Mouse (Mus musculus): ENCODE measurements around the gene Krtap5-1. TPM values are rescaled to one million over a fixed set of nuclear protein-coding genes. Genes with fewer than 3 reads are reported as not detected.
"Not testable (repeated sequence)": the region's sequence is repeated elsewhere in the genome, so short reads cannot be mapped to it uniquely, and the experiment has no call there.

Krtap5-1 gene
- not detected for total RNA-seq (2022)

DNA sequence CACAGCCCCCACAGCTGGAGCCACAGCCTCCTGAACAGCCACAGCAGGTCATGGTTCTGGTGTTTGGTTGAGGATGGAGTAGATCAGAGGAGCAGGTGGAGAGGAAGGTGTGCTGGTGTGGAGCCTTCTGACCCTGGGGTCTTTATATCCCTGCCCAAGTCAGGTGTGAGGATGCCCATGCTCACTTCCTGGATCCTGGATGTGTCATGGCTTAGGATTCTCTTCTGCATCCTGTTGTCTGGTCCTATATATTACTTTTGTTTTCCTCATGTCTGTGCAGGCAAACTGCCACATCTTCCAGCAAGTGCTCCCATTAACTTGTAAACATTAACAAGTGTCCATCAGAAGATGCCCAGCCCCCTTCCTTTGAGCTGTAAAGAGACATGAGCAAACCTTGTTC is at the start of gene Krtap5-1:
Krtap5-1 (minus strand) TSS at position 101 of the 400 bp plus-strand sequence.
- DNase-seq (ENCODE audit: low spot score in 2 of 2): not testable (repeated sequence)

DNA sequence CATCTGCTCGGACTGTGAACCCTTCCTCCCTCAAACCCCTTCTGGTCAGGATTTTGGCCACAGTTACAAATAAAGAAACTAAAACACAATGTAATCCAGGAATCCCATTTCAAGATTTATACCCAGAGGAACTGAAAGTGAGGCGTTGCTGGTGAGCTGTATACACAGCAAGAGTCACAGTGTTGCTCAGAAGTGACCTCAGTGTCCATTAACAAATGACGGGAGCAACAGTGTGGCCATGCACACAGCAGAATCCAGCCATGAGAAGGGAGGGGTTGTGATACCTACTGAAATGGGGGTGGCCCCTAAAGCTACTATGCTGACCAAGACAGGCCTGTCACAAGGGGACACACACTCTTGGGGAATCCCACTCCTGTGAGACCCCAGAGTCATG is 45.3 kb upstream of the Krtap5-1 start:
- no peak for DNase-seq (ENCODE audit: low spot score in 2 of 2)

DNA sequence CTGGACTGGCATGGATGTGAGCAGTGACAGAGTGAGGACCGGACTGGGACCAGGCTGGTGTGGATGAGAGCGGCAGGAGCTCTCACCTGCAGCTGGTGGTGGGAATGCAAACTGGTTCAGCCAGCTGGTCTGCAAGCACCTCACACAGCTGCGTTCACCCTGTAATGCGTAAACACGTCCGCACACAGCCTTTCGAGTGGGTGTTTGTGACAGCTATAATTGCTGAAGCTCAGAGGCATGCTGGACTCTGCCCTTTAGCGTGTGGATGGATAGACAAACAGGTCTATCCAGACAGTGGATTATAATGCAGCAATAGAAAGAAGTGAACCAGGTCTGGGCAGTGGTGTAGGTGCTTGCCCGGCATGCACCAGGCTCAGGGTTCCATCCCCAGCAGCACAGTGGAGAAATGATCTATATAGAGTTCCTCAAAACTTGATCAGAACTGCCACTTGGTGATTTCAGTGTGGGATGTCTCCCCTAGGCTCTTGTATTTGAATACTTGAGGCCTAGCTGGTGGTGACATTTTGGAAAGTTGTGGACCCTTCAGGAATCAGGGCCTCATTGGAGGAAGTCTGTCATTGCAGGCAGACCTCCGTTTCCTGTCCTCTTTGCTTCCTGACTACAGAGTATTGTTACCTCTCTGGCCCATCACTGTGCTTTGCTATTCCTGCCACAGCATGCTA is 44.8 kb upstream of the Krtap5-1 start:
- DNase-seq (ENCODE audit: low spot score in 2 of 2): no peak

DNA sequence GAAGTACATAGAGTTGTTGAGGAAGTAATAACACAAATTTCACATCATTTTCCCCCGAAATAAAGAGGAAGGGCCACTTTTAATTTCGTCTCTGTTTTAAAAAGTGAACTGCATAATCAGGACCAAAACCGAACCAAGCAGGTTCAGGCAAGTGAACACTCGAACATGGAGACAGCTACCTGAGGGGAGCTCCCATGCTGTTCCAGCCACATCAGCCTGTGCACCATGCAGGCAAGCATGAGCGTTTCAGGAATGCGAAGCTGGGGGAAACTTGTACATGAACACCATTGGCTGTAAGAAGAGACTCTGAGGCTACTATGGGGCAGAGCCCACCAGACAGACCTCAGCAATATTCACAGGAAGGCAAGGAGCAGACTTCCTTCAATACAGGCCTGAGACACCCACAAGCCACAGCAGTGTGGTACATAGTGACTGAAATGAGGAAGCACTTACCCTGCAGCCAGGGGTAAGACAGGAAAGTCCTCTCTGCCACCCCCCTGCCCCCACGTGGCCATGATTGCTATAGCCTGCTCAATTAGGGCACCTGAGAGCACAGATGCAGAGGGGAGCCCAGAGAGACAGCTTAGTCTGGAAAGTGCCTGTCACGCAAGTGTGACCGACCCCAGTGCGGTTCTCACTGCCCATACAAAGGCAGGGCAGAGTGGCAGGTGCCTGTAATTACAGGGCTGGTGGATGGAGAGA is 43.5 kb upstream of the Krtap5-1 start:
- no peak for DNase-seq (ENCODE audit: low spot score in 2 of 2)

DNA sequence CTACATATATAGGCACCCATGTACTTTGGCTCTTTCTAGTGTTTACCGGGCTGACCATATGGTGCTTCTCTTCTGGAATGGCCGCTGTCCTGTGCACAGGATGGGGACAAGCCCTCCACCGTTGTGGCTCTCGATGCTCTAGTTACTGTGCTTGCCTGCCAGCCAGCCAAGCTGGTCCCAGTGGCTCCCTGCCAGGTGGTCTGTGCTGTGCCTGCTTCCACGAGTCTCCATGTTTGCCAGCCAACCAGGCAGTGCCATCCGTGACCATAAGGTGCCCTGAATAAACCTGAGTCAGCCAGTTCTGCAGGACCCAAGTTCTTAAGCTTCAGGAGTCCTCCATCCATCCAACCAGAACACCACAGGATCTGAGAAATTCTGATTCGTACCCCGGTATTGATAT is 38.2 kb upstream of the Krtap5-1 start:
- no peak for DNase-seq (ENCODE audit: low spot score in 2 of 2)

DNA sequence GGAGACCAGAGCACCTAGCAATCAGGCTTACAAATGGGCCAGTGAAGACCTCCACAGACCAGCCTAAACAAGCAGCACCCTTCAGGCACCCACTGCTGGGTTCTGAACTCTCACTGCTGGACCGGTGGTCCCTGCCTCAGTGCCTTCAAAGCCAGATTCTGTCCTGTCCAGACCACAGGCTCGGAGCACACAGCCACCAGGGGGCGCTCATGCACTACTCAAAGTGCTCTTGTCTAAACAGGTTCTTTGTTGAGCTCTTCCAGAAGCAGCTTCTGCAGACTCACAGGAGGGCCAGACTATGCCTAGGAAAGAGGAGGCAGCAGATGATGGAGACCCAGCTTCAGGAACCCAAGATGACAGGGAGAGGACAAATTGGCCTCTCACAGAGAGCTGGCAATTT is 37.3 kb upstream of the Krtap5-1 start:
- DNase-seq (ENCODE audit: low spot score in 2 of 2): peak; percentile 60 to 91

DNA sequence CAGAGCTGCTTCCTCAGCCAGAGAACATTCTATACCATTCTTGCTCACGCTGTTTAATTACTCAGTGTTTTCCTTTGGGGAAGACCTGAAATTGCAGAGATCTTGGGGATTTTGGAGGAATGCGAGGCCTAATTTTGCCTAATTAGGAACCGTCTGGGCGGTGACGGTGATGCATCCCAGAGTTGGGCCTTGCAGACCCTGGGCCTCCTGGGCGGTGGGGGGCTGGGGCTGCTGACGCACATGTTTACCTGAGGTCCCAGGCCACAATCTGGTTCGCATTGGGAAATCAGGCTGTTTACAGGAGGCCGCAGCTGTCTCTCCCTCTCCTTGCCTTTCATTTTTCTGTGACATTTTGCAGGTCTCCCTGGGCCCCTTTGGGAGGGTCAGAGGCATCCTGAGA is 35.8 kb upstream of the Krtap5-1 start:
- not testable (repeated sequence) for DNase-seq (ENCODE audit: low spot score in 2 of 2)

DNA sequence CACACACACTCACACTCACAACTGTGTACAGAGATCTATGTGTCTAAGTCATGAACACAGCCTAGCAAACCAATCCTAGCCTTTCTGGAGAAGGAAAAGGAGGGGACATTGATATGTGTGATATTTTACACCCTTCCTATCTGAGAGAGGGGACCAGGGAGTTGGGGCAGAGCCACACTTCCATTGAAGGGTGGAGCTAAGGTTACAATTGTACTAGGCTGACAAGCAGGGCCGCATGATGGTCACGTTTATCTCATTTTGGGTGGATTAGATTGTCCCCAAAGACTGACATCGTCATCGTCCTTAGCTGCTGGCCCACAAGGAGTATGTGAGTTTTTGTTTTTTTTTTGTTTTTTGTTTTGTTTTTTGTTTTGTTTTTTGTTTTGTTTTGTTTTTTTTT is 34.4 kb upstream of the Krtap5-1 start:
- no peak for DNase-seq (ENCODE audit: low spot score in 2 of 2)

DNA sequence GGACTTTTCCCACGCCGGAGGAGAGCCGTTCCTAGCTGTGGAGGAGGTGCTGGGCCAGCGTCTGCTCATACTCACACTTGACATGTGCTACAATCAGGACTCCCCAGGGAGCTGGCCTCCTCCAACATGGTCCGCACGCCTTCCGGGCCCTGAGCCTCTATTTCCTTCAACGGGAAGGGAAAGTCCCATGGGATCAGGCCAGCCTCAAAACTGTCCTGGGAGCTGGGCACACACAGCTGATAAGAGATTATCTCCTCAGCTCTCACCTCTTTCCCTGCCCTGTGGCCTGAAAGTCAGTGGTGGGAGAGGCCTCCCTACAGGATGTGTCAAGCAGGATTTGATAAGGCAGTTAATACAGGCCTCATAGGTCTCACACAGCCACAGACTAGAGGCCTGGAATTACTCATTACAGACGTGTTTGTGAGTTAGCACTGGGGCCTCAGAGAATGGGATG is 33.4 kb upstream of the Krtap5-1 start:
- no peak for DNase-seq (ENCODE audit: low spot score in 2 of 2)

DNA sequence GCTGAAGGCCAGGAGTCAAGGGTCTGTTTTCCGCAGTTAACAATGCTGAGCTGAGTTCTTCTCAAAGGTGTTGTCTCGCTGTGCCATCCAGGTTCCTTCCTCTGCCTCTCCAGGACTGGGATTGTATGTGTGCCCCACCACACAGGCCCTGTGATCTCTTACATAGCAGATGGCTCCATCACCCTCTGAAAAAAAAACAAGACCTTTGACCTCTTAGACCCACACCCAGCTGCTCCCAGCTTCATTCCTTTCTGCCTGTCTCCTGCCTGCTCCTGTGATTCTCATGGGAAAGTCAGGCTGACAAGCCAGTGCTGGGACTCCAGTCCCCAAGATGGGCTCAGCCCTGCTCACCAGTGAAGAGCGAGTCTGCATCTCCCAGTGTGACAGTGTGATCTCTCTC is 31.6 kb upstream of the Krtap5-1 start:
- DNase-seq (ENCODE audit: low spot score in 2 of 2): no peak

DNA sequence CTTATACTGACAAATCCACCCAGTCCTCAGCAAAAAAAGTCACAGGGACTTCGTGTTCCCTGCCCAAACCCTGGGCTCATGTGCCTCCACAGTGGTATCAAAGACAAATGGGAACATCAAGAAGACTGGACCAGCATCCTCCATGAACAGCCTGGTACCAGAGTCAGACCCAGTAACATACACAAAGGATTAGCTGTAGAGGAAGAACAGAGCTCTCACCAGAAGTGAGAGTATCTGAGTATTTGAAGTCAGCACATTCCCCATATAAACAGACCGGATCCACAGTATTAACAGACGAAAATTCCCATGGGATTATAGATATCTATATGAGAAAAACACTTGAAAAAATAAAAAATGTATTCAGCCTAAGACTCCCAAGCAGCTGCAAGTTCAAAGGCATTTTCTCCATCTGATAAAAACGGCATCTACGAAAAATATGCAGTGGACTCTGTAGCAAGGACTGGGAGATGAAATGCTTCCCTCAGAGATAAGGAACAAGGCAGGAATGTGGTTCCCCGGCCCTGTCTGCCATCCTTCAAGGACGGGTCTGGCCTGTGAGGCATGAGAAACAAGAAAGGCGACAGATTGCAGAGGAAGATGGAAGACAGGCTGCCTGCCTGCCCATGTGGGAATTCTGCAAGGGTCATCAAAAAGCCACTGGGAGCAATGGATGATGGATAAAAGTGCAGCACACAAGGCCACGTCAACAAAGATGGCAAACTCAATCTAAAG is 30.0 kb upstream of the Krtap5-1 start:
- no peak for DNase-seq (ENCODE audit: low spot score in 2 of 2)

DNA sequence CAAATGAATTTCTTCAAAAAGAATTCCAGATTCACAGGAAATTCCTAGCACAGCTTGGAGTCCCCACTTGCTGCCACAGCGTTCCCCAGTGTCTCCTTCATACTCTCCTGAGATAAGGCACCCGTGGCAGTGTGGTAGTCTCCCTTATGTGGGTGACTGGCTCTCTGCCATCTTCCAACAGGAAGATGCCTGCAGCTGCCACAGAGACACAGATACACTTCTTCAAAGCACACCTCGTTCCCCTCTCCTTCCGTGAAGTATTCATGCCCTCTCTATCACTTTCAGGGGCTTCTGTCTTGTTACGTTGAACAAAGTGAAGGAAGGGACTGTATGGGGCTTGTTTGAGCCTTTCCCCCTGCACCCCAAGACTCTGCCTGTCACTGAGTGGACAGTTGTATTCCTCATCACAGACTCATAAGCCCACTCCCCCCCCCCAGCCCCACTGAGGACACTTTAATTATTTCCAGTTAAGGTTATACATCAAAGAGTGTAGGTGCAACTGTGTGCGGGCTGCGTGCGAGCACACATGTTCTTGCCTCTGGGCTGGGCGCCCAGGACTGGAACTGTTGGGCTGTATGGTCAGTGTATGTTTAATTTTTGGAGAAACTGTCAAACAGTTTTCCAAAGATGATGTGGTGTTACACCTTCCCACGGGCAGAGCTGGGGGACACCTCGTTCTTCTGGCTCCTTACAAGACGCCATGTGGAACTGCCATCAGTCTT is 26.6 kb upstream of the Krtap5-1 start:
- no peak for DNase-seq (ENCODE audit: low spot score in 2 of 2)

DNA sequence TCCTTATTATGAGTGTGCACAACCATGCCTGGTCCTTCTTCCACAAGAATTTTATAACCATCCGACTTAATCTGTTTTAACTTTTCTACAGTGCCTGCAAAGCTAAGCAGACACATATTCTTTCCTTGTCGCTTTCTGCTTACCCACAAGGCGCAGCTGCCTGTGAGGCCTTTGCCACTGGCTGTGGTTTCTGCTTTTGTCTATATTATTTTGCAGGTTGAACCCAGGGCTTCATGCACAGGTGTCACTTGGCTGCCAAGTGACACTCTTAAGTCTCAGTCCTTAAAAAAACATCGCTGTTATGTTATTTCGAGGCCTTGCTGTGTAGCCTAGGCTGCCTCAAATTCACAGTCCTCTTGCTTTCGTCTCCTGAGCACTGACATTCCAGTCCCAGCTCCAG is 25.7 kb upstream of the Krtap5-1 start:
- no peak for DNase-seq (ENCODE audit: low spot score in 2 of 2)

DNA sequence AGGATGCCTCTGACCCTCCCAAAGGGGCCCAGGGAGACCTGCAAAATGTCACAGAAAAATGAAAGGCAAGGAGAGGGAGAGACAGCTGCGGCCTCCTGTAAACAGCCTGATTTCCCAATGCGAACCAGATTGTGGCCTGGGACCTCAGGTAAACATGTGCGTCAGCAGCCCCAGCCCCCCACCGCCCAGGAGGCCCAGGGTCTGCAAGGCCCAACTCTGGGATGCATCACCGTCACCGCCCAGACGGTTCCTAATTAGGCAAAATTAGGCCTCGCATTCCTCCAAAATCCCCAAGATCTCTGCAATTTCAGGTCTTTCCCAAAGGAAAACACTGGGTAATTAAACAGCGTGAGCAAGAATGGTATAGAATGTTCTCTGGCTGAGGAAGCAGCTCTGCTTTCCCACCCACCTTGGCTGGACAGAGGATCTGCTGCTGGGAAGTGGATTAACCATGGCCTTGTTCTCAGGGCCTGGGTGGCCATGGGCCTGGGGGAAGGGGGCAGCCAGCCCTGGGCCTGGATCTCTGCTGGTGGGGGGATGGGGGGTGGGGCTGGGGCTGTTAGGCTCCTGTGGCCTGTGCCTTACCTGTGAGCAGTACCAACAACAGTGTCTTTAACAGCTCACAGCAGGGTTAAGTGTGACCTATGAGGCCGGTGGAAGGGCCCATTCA is 24.9 kb upstream of the Krtap5-1 start:
- not testable (repeated sequence) for DNase-seq (ENCODE audit: low spot score in 2 of 2)

DNA sequence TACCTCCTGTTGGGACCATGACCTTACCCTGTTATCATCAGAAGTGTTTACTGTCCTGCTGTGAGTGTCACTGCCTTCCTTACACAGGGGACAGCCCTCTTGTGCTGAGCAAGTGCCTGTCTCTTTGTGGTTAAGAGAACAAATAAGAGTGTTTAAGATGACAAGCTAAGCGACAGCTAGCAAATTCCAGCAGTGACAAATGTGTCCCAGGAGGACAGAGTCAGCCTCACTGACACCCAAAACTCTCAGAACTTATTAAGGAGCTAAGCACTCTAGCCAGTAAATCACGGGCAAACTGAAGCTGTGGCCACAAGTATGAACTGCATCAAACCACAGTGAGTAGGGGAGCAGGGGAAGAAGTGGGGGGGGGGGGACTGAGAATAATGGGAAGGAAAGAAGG is 24.0 kb upstream of the Krtap5-1 start:
- DNase-seq (ENCODE audit: low spot score in 2 of 2): no peak

DNA sequence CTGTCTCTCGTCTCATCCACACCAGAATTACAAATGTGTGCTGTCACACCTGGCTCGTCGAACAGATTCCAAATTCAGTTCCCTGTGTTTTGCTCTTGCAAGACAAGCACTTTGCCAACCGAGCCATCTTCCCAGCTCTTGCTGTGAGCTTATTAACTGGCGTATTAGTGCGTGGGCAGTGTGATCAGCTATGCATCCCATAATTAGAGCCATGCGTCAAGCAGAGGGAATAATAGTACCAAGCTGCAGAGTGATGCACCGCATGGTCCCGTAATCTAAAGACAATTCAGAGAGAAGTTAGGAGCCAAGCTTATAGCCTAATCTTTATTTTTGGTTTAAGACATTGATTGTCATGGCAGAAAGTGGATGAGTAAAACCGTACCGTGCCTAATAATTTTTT is 22.2 kb upstream of the Krtap5-1 start:
- DNase-seq (ENCODE audit: low spot score in 2 of 2): no peak

DNA sequence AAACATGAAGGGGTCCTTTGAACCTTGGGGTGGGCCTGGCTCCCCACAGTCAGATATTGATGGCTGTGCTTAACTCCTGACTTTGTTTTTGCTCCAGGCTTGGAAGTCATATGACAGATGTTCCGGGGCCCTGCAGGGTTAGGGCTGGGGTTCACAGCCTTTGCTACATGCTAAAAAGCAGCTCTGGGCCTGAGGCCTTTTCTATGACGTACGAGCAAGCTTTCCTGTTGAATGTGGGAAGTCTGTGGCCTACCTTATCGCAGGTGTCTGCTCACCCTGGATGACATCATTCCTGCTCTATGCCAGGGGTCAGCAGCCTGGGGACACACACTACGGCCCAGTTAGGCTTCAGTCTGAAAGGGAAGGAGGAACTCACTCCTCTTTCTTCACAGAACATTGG is 20.3 kb upstream of the Krtap5-1 start:
- DNase-seq (ENCODE audit: low spot score in 2 of 2): no peak

DNA sequence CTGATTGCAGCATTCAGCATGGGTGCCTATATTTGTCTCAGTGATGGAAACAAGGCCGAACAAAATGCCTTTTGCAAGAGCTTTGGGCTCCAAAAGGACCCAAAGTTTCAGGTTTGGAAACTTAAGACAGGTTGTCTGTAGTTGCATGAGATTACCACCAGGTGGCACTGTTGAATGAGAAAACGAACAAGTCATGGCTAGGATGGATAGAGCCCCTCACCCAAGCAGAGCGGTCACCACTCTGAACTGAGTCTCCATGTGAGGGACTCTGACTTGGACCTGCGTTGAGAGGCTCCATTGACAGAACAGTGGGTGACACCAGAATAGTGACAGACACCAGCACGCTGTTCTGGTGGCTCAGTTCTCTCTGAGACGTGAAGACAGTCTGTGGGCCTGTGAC is 19.6 kb upstream of the Krtap5-1 start:
- DNase-seq (ENCODE audit: low spot score in 2 of 2): peak in 1 of 2 experiments; percentile 44

DNA sequence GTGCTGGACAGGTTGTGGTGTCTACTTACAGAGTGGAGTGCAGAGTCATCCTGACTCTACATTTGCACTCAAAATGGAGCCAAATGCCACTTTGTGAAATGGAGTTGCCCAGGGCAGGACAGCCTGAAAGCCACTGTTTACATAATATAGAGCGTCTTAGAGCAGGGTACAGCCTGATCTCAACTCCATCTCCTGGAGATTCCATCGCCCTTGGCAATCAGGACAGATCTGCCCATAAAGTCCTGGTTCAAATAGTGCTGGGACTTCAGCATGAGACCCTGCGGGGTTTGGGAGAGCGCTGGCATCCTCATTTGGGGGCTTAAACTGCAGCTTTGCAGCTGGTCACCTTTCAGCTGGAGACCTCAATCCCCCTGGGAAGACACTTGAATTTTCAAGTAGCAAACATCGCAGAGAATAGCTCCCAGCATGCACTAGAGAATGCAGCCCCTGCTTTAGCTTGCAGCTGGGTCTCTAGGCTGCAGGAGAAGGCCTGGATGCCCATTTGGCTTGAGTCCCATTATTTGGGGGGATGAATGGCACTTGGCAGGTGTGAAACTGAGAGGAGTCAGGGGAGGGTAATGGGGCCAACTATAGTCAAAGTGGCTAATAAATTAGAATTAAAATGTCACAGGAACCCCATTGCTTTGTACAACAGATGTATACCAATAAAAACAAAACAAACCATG is 17.8 kb upstream of the Krtap5-1 start:
- DNase-seq (ENCODE audit: low spot score in 2 of 2): no peak

DNA sequence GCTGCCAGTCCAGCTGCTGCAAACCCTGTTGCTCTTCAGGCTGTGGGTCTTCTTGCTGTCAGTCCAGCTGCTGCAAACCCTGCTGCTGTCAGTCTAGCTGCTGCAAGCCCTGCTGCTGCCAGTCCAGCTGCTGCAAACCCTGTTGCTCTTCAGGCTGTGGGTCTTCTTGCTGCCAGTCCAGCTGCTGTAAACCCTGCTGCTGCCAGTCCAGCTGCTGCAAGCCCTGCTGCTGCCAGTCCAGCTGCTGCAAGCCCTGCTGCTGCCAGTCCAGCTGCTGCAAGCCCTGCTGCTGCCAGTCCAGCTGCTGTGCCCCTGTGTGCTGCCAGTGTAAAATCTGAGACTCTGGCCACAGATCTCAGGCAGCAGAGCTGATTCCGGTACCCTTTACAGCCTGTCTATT is 7.0 kb upstream of the Krtap5-1 start:
- DNase-seq (ENCODE audit: low spot score in 2 of 2): not testable (repeated sequence)

DNA sequence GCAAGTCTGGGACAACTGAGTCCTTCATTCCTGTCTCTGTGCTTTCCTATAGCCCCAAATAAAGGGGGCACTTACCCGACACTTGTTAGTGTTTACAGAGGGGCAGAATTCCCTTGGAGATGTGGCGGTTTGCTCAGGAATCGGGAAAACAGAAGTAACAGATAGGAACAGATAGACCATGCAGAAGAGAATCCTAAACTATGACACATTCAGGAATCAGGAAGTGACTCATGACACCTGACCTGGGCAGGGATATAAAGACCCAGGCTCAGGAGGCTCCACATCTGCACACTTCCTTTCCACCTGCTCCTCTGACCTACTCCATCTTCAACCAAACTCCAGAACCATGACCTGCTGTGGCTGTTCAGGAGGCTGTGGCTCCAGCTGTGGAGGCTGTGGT is 6.3 kb upstream of the Krtap5-1 start, which contains the start of gene Krtap5-4:
Krtap5-4 (plus strand) TSS at position 301 of the 400 bp plus-strand sequence.
- no peak for DNase-seq (ENCODE audit: low spot score in 2 of 2)
